Mouse (Mus musculus): ENCODE results near the gene Nudcd3. TPM values are rescaled to one million over a fixed set of nuclear protein-coding genes. Genes with fewer than 3 reads are reported as not detected.

Nudcd3 gene
- polyA plus RNA-seq, 1 experiment from 2014 or later: 35.3 TPM

DNA sequence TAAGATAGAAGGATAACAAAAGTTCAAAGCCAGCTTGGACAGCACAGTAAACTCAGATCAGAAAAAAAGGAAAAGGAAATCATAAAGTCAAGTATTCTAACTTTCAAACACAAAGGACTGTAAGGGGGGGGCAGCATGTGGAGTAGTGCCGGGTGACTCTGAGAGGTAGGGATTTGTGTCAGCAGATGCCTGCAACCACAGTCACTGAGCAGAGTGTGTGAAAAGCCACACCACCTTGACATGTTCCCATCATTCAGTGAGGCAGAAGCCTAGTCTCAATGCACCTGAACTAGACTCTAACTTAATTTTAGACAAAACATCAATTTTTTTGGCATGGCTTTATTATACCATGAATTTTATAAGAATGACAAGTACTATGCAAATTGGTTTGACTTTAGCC, 24.7 kb downstream of the Nudcd3 start:
- WGBS: 50% methylated on average over 1 of the region's 1 CpGs
- H3K4me2 ChIP-seq: no peak overlapping the region
- H3K4me3 ChIP-seq (replicated peaks): no peak overlapping the region
- H3K36me3 ChIP-seq: no peaks in the 10 kb centered on the region
- peaks cover 8% of the 10 kb centered on the region; the same call in 1 of the 2 replicates for H3K4me1 ChIP-seq
- ATAC-seq (ENCODE audit: insufficient read depth, low FRiP score, low read depth): no peak
- no peak overlapping the region for H3K27ac ChIP-seq
- no peaks in the 10 kb centered on the region for H3K27me3 ChIP-seq (replicated peaks)
- H3K9me3 ChIP-seq: no peaks in the 10 kb centered on the region
- H3K9ac ChIP-seq: no peak overlapping the region

DNA sequence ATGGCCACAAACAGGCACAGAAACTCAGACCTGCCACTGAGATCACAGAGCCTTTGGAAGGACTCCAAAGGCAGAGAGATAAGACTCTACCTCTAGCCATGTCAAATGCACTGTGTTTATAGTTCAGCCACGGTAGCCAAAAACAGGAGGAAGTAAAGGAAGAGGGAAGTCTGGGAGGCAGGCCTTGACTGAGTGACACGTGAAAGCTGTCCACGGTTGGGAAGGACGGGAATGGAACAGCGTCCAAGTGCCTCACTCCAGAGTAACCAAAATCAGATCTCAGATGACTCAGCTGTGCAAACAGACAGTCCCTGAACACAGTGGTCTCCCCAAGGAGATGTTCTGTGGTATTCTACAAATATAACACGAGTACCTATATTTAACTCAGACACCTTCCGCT, 25.5 kb downstream of the Nudcd3 start:
- 46% methylated on average over 7 of the region's 7 CpGs for WGBS
- Histone ChIP-seq H3K4me2 (no peak overlapping the region), H3K27me3 (replicated peaks) (no peaks in the 10 kb centered on the region), H3K27ac (no peak overlapping the region), H3K9ac (no peak overlapping the region), H3K4me3 (replicated peaks) (no peak overlapping the region), H3K9me3 (no peaks in the 10 kb centered on the region), H3K36me3 (no peaks in the 10 kb centered on the region), H3K4me1 (peaks cover 8% of the 10 kb centered on the region; the same call in 1 of the 2 replicates)
- ATAC-seq (ENCODE audit: insufficient read depth, low FRiP score, low read depth): peak; percentile 14; the same call in 1 of the 2 replicates

DNA sequence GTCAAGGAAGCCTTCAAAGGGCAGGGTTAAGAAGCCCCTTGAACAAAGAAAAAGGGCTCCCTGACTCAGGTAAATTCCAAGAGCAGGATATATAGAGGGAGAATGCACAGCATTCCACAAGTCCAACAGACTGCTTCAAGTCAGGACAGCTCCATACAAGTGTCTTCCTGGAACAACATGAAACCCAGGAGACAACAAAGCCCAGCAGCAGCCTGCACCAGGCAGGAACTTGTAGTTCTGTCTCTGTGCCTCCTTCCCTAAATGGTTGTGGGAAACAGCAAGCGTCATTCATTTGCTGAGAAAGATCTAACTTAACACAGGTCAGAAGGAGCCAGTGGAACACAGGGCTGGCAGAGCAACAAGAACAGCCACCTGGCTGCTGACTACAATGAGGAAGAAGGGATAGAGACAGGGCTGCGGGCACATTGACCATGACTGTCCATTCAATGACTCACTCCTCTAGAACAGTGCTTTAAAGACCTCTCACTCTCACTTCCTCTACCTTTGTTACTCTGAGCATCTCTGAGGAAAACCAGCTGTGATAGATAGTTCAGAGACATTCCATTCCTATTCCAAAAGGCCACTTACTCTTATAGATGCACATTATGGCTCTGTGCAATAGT, 31.1 kb downstream of the Nudcd3 start:
- Histone ChIP-seq H3K4me1 (no peaks in the 10 kb centered on the region), H3K9ac (no peak overlapping the region), H3K4me2 (no peak overlapping the region), H3K36me3 (no peaks in the 10 kb centered on the region), H3K27ac (no peak overlapping the region), H3K27me3 (replicated peaks) (no peaks in the 10 kb centered on the region), H3K4me3 (replicated peaks) (no peak overlapping the region), H3K9me3 (no peaks in the 10 kb centered on the region)
- no peak for ATAC-seq (ENCODE audit: insufficient read depth, low FRiP score, low read depth)
- 68% methylated on average over 2 of the region's 2 CpGs for WGBS

DNA sequence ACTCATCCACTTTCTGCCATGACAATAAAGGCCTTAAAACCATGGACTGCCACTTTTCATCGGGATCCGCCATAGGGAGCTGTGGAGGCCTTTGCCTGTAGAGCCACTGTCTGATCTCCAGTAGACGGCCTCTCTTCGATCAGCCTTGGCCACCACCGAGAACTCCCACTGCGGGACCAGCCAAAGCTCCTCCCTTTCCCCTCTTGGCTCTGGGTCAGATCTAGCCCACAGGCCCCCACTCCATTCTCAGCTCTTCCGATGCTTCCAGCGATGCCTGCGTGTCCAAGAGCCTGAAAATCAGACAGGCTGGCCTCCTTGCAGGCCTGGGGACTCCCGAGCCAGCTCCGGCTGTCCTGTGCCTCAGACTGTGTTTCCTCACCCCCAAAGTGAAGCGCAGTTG, 33.9 kb downstream of the Nudcd3 start:
- Histone ChIP-seq H3K4me2 (no peak overlapping the region), H3K9me3 (no peaks in the 10 kb centered on the region), H3K9ac (no peak overlapping the region), H3K4me1 (no peaks in the 10 kb centered on the region), H3K27ac (no peak overlapping the region), H3K27me3 (replicated peaks) (no peaks in the 10 kb centered on the region), H3K4me3 (replicated peaks) (no peak overlapping the region), H3K36me3 (no peaks in the 10 kb centered on the region)
- no peak for ATAC-seq (ENCODE audit: insufficient read depth, low FRiP score, low read depth)
- WGBS: 94% methylated on average over 12 of the region's 12 CpGs

DNA sequence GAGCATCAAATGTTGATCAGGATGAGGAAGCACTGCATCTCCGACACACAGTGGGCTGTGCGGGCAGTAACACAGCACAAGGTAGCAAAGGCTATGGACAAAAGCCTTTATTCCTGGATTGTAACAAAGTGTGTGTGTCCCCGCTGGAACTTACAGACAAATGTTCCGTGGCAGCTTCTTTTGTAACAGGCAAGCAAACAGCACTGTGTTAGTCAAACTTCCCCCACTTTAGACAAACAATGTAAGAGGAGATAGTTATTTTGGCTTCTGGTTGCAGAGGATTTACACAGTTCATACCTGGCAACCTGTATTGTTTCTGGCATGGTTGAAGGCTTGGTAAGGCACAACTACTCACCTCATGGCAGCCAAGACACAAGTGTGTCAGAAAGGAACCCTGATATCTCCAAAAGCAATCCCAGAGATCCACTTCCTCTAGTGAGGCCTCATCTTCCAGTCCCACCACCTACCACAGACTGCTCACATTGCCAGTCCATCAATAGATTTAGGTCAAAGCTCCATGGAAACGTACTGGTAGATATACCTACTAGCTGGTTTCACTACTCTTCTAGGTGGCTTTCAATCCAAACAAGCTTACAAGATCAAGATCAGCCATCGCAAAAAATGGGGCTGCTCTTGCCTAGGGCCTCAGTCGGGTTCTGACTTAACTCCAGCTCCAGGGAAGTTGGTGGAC, 34.7 kb downstream of the Nudcd3 start:
- WGBS: 82% methylated on average over 7 of the region's 7 CpGs
- no peaks in the 10 kb centered on the region for H3K9me3 ChIP-seq
- H3K9ac ChIP-seq: no peak overlapping the region
- ATAC-seq (ENCODE audit: insufficient read depth, low FRiP score, low read depth): no peak
- no peak overlapping the region for H3K27ac ChIP-seq
- H3K36me3 ChIP-seq: no peaks in the 10 kb centered on the region
- no peaks in the 10 kb centered on the region for H3K27me3 ChIP-seq (replicated peaks)
- no peaks in the 10 kb centered on the region; the same call in 1 of the 2 replicates for H3K4me1 ChIP-seq
- no peak overlapping the region for H3K4me3 ChIP-seq (replicated peaks)
- H3K4me2 ChIP-seq: no peak overlapping the region

DNA sequence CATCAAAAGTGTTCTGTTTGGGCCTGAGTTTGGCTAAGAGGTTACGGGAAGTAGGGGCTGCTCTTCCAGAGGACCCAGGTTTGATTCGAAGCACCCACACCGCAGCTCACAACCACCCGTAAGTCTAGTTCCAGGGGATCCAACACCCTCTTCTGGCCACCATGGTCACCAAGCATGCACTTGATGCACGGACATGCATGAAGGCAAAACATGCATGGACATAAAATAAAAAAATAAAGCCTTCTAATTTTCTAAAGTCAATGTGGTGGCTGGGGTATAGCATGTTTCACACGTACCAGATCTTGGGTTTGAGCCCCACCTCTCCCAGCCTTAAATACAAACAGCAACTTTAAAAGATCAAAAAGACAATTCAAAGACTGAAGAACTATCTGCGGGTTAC, 35.4 kb downstream of the Nudcd3 start:
- Histone ChIP-seq H3K4me1 (no peaks in the 10 kb centered on the region; the same call in 1 of the 2 replicates), H3K9ac (no peak overlapping the region), H3K27ac (no peak overlapping the region), H3K9me3 (no peaks in the 10 kb centered on the region), H3K36me3 (no peaks in the 10 kb centered on the region), H3K27me3 (replicated peaks) (no peaks in the 10 kb centered on the region), H3K4me3 (replicated peaks) (no peak overlapping the region), H3K4me2 (no peak overlapping the region)
- ATAC-seq (ENCODE audit: insufficient read depth, low FRiP score, low read depth): no peak
- WGBS: 92% methylated on average over 7 of the region's 7 CpGs

DNA sequence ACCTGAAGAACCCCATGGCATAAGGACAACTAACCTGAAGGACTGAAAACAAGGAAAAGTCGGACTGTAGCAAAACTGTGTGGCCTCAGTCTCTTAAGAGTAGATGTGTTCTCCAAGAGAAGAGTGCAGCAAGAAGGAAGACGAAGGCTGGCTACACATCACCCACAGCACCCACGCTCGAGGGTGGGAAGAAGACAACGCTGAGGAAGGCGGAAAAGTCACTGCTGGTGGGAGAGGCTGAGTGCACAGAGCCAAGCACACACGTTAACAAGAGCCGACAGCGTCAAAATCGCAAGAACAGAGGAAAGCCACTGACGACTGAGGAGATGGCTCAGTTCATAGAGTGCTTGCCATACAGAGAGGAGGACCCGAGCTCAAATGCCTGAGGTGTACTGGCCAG, 36.5 kb downstream of the Nudcd3 start:
- Histone ChIP-seq H3K4me1 (no peaks in the 10 kb centered on the region; the same call in 1 of the 2 replicates), H3K4me3 (replicated peaks) (no peak overlapping the region), H3K27ac (no peak overlapping the region), H3K36me3 (no peaks in the 10 kb centered on the region), H3K9me3 (no peaks in the 10 kb centered on the region), H3K9ac (no peak overlapping the region), H3K27me3 (replicated peaks) (no peaks in the 10 kb centered on the region), H3K4me2 (no peak overlapping the region)
- ATAC-seq (ENCODE audit: insufficient read depth, low FRiP score, low read depth): no peak
- WGBS: 83% methylated on average over 12 of the region's 12 CpGs

DNA sequence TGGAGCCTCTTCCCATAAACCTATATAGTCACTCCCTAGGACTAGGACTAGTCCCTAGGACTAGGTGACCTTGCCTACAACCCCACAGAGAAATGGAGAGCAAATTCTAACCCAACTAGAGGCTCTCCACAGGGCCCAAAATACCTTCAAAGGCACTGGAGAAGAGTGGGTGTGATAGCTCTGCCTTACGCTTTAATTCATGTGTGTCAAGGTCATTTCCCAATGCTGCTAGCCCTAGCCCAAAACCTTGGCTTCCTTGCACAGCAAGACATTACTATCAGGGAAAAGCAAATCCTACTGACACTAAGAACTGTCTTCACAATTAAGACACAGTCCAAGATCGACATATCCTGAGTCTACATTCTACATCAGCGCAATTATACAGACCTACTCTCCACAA, 37.2 kb downstream of the Nudcd3 start:
- no peak overlapping the region for H3K4me3 ChIP-seq (replicated peaks)
- H3K27me3 ChIP-seq (replicated peaks): no peaks in the 10 kb centered on the region
- H3K4me2 ChIP-seq: no peak overlapping the region
- no peak for ATAC-seq (ENCODE audit: insufficient read depth, low FRiP score, low read depth)
- WGBS: 93% methylated on average over 3 of the region's 3 CpGs
- no peaks in the 10 kb centered on the region for H3K9me3 ChIP-seq
- H3K4me1 ChIP-seq: no peaks in the 10 kb centered on the region; the same call in 1 of the 2 replicates
- H3K36me3 ChIP-seq: no peaks in the 10 kb centered on the region
- H3K9ac ChIP-seq: no peak overlapping the region
- no peak overlapping the region for H3K27ac ChIP-seq

DNA sequence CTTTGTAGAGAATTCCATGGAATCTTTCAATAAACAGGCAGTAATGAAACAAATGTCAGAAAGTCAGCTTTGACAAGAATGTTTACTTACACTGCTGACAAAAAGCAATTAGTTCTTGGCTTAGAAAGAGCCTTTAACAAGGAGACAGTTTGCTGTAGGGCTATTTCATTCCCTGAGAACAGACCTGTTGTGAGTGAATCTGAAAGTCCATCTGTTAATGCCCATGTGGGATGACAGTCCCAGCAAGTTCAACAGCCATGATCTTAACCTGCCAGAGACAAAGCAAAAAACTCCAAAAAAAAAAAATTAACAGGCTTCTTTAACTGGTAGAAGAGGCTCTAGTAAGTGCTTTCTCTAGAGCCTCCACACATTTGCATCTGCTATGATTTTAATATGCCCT, 38.7 kb downstream of the Nudcd3 start:
- Histone ChIP-seq H3K4me1 (no peaks in the 10 kb centered on the region; the same call in 1 of the 2 replicates), H3K27me3 (replicated peaks) (no peaks in the 10 kb centered on the region), H3K9ac (no peak overlapping the region), H3K4me3 (replicated peaks) (no peak overlapping the region), H3K4me2 (no peak overlapping the region), H3K27ac (no peak overlapping the region), H3K9me3 (no peaks in the 10 kb centered on the region), H3K36me3 (no peaks in the 10 kb centered on the region)
- ATAC-seq (ENCODE audit: insufficient read depth, low FRiP score, low read depth): no peak

DNA sequence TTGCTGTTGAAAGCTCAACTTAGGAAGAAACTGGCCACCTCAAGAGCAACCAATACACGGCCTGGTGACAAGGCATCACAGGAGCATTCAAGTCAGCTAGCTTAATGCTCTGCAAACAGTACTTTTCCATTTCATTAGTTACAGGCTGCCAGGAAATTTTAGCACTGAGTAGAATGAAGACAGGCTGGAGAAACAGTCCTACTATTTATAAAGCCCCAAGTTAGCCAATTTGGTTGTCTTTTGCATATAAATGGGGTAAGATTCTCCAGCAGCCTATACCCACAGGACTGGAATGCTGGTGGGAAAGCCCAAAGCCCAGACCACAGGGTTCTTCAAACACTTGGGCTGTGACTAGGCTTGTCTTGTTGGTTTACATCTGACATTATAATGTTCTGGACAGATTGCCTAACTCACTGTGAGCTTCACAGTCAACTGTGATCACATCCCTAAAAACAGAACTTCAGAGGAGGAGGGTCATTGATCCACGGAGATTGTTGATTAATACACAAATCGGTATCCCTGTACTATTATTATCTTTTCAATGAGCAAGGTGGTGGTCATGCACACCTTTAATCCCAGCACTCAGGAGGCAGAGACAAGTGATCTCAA, 39.4 kb downstream of the Nudcd3 start:
- no peaks in the 10 kb centered on the region for H3K27me3 ChIP-seq (replicated peaks)
- H3K4me1 ChIP-seq: no peaks in the 10 kb centered on the region; the same call in 1 of the 2 replicates
- no peak overlapping the region for H3K9ac ChIP-seq
- no peaks in the 10 kb centered on the region for H3K36me3 ChIP-seq
- H3K9me3 ChIP-seq: no peaks in the 10 kb centered on the region
- no peak overlapping the region for H3K4me2 ChIP-seq
- 74% methylated on average over 3 of the region's 3 CpGs for WGBS
- no peak overlapping the region for H3K4me3 ChIP-seq (replicated peaks)
- ATAC-seq (ENCODE audit: insufficient read depth, low FRiP score, low read depth): no peak
- no peak overlapping the region for H3K27ac ChIP-seq

DNA sequence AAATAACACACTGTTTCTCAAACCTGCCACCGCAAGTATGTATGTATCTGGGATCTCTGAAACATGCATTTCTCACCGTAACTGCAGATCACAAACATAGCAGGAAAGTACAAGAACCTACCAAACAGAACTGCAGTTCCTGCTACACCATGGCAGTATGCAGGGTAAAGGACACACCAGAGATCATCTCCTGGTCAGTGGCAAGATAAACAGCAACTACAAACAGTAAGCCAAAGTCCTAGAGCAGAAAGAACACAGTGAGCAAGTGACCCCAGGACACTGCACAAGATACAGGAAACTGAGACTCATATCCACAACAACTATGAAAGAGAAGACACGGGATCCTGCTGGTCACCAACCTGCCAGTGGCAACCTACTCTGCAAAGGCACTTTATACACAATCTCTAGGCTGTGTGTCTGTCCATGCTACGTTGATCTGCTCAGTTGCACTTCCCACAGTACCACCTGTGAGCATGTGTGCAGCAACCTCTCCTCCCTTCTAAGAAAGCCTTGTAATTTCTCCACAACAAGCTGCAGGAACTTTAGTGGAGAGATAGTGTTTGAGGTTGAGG, 40.4 kb downstream of the Nudcd3 start:
- Histone ChIP-seq H3K9me3 (no peaks in the 10 kb centered on the region), H3K4me1 (no peaks in the 10 kb centered on the region; the same call in 1 of the 2 replicates), H3K4me2 (no peak overlapping the region), H3K9ac (no peak overlapping the region), H3K27ac (no peak overlapping the region), H3K27me3 (replicated peaks) (no peaks in the 10 kb centered on the region), H3K36me3 (no peaks in the 10 kb centered on the region), H3K4me3 (replicated peaks) (no peak overlapping the region)
- no peak for ATAC-seq (ENCODE audit: insufficient read depth, low FRiP score, low read depth)
- WGBS: 80% methylated on average over 4 of the region's 4 CpGs

DNA sequence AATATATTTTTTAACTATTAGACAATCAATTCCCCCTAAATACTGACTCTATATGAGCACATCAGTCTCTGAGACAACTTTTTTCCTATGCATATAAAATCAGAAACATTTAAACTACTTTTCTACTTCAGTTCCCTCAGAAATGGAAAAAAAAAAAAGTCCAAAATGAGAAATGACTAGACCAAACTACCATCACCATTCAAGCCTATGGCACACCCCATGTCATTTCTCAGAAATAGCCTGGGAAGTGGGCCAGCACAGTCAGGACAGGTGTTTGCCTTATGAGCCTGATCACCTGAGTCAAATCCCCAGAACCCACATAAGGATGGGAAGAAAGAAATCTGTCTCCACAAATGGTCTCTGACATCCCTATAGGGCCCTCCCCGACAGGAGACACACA, 41.7 kb downstream of the Nudcd3 start:
- Histone ChIP-seq H3K27ac (no peak overlapping the region), H3K4me1 (peaks cover 9% of the 10 kb centered on the region; the same call in 1 of the 2 replicates), H3K27me3 (replicated peaks) (no peaks in the 10 kb centered on the region), H3K4me3 (replicated peaks) (no peak overlapping the region), H3K36me3 (no peaks in the 10 kb centered on the region), H3K4me2 (no peak overlapping the region), H3K9ac (no peak overlapping the region), H3K9me3 (no peaks in the 10 kb centered on the region)
- 73% methylated on average over 1 of the region's 1 CpGs for WGBS
- no peak for ATAC-seq (ENCODE audit: insufficient read depth, low FRiP score, low read depth)

Data from stomach, embryonic 15.5 days (tissue).